Mouse (Mus musculus) kidney, postnatal 14 days (tissue): ENCODE data around the gene Thap11.

Source experiments
- DNase-seq: peaks from one replicate; pipeline ENCODE4 v3.0.0; 2022; ENCODE audit warnings: mixed read lengths

Gene Thap11

GRCm38 (mm10) chr8:105900941-105901616 is 46.1 kb downstream of the Thap11 start:
- no peak for DNase-seq
